Mouse (Mus musculus) megakaryocyte progenitor cell, adult 5-6 weeks (primary cell): ENCODE results near the gene Lamtor5. TPM values are rescaled to one million over a fixed set of nuclear protein-coding genes. Genes with fewer than 3 reads are reported as not detected.

Experiments
- ATAC-seq: replicated peaks from 2 replicates; pipeline ENCODE4 v1.8.0; 2016; ENCODE audit warnings: mild to moderate bottlenecking, moderate TSS enrichment, inconsistent platforms; ENCODE audit not compliant: poor library complexity
- total RNA-seq, 2 experiments: library from RNA; stranded (forward) in 1 of 2; stranded (reverse) in 1 of 2; fragments of 157-497, 149-512 nt in 1 of 2; fragments of 200-1000 nt in 1 of 2; gene quantifications; 2 replicates each; pipeline versions ENCODE4 v1.2.3 to v1.2.4; 2015 to 2017

Lamtor5 gene
- 122 and 131 TPM in 2 replicates for total RNA-seq (2015)
- total RNA-seq (2017), result 47.2 and 71.8 TPM in 2 replicates

GRCm38 (mm10) chr3:107278479-107279269 is at the start of gene Lamtor5:
Gene Lamtor5 (plus strand): TSS chr3:107278858.
- peak; percentile 90 for ATAC-seq

- no peak for ATAC-seq
Observed at GRCm38 (mm10) chr3:107229221-107229620, 49.4 kb upstream of the Lamtor5 start.

- ATAC-seq, result no peak
Observed at GRCm38 (mm10) chr3:107229822-107230221, 48.8 kb upstream of the Lamtor5 start.

GRCm38 (mm10) chr3:107230527-107230926 is 48.1 kb upstream of the Lamtor5 start, which contains the start of gene A630076J17Rik:
Gene A630076J17Rik (plus strand): TSS chr3:107230614.
- ATAC-seq, result no peak

- no peak for ATAC-seq
Observed at GRCm38 (mm10) chr3:107231202-107231601, 47.5 kb upstream of the Lamtor5 start.

GRCm38 (mm10) chr3:107233351-107233813 is 45.3 kb upstream of the Lamtor5 start:
- ATAC-seq, result peak; percentile 88

GRCm38 (mm10) chr3:107233945-107234344 is 44.7 kb upstream of the Lamtor5 start:
- peak; percentile 9; the same call in 1 of the 2 replicates for ATAC-seq

- no peak for ATAC-seq
Observed at GRCm38 (mm10) chr3:107238051-107238450, 40.6 kb upstream of the Lamtor5 start.

GRCm38 (mm10) chr3:107238471-107238980 is 40.1 kb upstream of the Lamtor5 start:
- ATAC-seq, result no peak

- no peak for ATAC-seq
Observed at GRCm38 (mm10) chr3:107239607-107240006, 39.1 kb upstream of the Lamtor5 start, which contains the start of gene Prok1. Gene Prok1 (minus strand): TSS chr3:107239707.

- ATAC-seq, result peak; percentile 64
Observed at GRCm38 (mm10) chr3:107241389-107242094, 37.1 kb upstream of the Lamtor5 start.

GRCm38 (mm10) chr3:107246876-107247275 is 31.8 kb upstream of the Lamtor5 start:
- ATAC-seq, result no peak

- no peak for ATAC-seq
Observed at GRCm38 (mm10) chr3:107249042-107249441, 29.6 kb upstream of the Lamtor5 start.

GRCm38 (mm10) chr3:107250320-107250719 is 28.3 kb upstream of the Lamtor5 start:
- no peak for ATAC-seq

GRCm38 (mm10) chr3:107252035-107252434 is 26.6 kb upstream of the Lamtor5 start:
- peak; percentile 77 for ATAC-seq

- no peak for ATAC-seq
Observed at GRCm38 (mm10) chr3:107253925-107254324, 24.7 kb upstream of the Lamtor5 start.

- no peak for ATAC-seq
Observed at GRCm38 (mm10) chr3:107255992-107256391, 22.7 kb upstream of the Lamtor5 start.

- no peak for ATAC-seq
Observed at GRCm38 (mm10) chr3:107256724-107257123, 21.9 kb upstream of the Lamtor5 start.

- no peak for ATAC-seq
Observed at GRCm38 (mm10) chr3:107257924-107258323, 20.7 kb upstream of the Lamtor5 start.

GRCm38 (mm10) chr3:107260956-107261850 is 17.5 kb upstream of the Lamtor5 start:
- no peak for ATAC-seq

- no peak for ATAC-seq
Observed at GRCm38 (mm10) chr3:107261851-107262165, 16.9 kb upstream of the Lamtor5 start.
